Mouse (Mus musculus): ENCODE results near the gene Zfp91. TPM values are rescaled to one million over a fixed set of nuclear protein-coding genes. Genes with fewer than 3 reads are reported as not detected.
"Not testable (repeated sequence)": the region's sequence is repeated elsewhere in the genome, so short reads cannot be mapped to it uniquely, and the experiment has no call there.

The Zfp91 gene
- total RNA-seq, 1 experiment from 2014 or later = 85.7 TPM

DNA sequence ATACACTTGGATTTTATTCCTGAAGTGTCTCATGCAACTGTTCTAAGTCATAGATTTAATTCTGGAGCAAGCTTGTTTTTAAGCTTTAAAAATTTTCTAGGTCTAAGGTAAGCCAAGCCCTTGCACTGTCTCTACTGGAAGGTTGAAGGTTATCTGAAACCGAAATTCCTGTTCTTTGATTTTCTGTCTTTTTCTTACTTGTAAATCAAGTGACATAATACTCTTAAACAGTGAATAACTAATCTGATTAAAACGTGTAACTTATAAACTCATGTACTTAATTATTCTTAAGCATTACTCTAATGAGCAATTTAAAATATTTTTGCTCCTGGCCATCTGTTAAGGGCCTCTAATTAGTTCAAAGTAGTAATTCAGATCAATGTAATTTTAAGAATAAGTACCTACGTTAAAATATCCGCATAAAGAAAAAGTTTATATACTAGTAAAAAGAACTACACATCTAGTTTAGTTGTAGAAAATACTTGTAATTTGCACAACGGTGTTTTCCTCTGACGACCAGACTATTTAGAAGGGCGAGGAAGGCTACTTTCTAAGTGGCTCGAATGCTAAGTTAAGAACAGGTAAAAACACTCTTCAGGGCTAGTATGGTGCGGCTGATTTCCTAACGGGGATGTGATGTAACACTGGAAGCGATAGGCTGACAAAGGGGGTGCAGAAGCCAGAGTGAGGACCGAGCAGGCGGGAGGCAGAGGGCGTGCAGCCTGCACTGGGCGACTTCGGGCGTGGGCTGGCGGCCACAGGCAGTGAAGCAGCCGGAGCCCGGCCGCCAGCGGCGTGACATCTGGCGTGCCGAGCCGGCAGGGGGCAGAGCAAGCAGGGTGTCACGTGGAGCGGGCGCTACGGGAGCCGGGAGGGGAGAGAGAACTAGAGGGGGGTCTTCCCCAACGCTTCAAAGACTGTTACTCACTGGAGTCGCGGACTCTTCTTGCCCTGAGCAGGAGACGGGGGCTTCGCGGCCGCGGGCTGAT, 1.6 kb downstream of the Zfp91 start:
- peak; percentile 95 for DNase-seq

DNA sequence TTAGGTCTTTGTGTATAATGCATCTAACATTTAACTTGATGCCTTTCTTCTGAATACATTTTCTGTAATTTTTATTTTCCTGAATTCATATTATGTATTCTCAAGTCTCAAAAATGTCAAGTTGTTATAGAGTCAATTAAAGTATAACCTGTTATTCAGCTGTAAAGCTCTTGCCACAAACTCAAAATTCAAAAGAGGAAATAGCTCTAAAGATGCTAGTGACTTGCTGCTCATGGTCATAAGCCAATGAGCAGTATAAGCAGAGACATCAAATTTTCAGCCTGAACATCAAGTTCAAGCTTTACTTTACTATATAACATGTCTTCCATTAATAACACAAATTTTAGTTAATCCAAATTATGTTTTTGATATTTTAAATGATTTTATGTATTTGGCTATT, 3.6 kb downstream of the Zfp91 start:
- no peak for DNase-seq

DNA sequence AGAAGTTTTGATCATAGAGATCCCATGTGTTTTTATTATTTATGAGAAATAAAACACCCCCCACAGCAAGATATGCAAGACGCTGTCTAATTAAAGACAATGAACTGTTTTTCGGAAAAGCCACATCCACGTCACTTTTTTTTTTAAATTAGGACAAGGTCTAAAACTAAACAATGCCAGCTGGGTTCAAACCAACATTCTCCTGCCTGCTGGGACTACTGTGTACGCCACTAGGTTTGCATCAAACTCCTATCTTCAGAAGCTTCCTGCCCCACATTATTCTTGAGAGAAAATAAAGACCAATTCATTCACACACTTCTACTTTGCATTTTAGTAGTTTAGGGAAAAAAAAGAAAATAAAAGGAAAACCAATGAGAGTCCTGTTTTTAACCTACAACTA, 8.2 kb downstream of the Zfp91 start:
- no peak for DNase-seq

DNA sequence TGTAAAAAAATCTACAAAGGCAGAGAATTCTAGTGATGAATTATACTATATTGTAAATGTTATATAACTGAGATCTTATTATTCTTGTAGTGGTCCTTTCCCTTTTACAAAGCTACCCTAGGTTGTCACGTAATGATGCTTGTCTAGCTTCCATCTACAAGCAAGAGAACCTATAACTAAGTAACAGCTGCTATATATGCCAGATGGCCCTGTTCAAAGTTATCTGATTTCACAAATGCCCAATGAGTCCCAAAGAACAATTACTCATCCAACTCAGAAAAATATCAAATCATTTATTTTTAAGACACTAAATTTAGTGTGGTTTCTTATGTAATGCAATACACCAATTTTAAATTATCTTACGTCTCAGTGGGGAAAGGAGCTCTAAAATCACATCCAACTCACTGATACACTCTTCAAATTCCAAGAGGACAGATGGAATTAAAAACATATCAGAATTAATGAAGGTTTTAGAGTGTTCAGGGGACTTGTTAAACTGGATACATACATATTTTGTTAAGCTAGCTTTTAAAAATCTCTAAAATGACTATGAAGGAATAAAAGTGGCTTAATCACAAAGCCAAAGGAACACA, 9.0 kb downstream of the Zfp91 start:
- DNase-seq = no peak

DNA sequence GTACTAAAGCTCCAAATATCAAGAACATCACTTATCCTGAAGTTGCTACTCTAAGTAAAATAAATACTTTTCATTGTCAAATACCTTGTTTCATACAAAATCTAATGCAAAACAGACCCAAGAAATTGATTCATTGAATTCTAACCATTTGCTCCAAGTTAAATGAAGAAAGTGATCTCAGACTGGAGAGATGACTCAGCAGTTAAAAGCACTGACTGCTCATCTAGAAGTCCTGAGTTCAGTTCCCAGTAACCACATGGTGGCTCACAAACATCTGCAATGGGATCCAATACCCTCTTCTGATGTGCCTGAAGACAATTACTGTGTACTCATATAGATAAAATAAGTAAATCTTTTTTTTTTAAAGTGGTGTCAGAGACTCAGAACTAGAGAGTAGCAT, 15.5 kb downstream of the Zfp91 start:
- DNase-seq = no peak

DNA sequence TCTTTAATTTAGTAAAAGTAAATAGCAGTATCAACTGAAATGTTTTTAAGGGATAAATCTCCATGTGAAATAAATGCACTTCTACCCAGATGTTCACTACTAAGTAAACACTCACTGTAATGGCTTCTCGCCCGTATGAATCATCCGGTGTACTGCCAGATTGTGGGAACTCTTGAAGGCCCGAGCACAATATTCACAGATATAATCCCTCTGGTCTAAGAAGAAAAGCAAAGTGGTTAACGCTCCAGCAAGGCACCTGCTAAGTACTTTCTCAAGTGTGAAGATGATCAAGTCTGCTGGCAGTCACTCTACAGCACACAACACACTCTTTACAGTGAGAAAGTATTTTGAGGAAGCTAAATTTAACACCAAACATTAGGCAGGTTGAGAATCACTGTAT, 25.0 kb downstream of the Zfp91 start:
- DNase-seq = peak; percentile 7

DNA sequence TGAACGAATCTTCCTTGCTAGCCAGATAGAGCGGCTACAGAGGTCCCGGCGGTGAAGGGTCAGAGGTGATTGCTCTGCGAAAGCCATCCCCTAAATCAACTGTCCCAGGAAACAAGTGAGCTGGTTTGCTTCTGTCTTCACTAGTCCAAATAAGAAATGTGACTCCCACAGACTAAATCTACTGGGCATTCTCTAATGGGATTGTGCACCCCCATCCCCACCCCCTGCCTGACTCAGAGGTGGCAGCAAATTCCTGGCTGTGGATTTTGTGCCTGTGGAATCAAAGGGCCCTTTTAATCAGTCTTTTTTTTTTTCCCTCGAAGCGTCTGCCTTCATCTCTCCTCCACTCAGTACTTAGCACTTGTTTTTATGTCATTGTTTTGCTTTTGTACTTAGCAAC, 30.6 kb downstream of the Zfp91 start, which contains the start of gene Cntf:
Cntf (minus strand) TSS at position 325 of the 400 bp plus-strand sequence.
- no peak for DNase-seq

DNA sequence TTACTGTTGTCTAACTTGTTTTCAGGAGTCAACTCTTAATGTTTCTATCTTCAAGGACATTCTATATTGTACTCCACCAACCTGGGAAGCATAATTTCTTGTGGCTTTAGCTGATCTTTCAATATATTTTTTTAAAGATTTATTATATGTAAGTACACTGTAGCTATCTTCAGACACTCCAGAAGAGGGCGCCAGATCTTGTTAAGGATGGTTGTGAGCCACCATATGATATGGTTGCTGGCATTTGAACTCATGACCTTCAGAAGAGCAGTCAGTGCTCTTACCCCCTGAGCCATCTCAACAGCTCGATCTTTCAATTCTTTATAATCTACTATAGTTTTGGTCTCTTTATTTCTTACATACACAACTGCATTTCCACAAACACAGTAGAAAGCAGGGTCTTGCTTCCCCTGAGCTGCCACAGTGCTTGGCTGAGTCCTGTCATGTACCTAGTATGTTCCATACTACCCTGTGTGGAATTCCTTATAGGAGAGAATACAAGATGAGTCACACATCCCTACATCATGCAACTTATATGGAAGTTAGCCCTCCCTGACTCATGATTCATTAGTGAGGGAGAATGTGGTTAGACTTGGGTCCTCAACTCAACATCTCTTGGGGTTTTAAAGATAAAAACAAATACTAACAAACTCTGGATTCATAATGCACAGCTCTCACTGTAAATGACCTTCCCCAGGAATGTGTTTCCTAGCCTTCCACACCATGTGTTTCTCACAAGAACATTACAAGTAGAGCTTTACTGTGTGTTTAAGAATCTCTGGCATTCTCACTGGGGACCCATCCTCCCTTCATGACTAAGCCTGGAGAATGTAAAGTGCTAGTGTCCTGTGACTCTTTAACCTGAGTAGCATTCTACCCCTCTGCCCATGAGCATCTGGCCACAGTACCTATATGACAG, 33.5 kb downstream of the Zfp91 start:
- no peak for DNase-seq

DNA sequence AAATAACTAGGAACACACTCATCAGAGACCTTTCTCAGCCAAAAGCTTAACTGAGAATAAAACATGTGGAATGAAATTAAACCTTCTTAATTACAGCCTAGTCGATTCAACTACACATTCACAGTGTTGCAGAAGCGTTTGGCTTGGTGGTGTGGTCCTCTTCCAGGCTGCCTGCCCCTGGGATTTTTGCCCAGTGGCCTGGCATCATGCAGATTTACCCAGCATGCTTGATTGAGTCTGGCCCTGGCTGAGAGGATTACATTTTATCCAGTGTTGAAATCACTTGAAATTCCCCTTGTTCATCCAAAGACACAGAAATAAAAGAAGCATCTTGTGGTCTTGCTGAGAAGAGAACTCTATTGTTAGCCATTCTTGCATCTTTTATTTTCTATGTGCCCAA, 36.3 kb downstream of the Zfp91 start:
- DNase-seq = peak; percentile 56

DNA sequence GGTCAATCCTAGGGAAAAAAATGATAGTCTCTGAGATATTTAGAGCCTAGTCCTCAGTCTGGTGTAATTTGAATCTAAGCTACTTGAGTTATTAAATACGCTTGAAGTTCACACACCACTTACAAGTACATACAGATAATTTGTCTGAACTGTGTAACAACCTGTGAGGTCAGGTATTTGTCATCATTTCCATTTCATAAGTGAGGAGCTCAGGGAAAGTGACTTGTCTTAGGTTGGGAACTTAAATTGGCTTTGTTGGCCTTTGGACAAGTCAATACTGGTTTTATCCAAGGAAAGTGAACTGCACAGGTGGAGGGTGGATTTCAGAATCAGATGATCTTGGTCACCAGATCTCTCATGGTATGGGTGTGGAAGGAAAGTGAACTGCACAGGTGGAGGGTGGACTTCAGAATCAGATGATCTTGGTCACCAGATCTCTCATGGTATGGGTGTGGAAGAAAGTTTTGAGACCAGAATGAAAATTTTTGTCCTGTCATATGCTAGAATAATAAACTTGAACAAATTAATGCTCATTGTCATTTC, 36.9 kb downstream of the Zfp91 start:
- DNase-seq = no peak

DNA sequence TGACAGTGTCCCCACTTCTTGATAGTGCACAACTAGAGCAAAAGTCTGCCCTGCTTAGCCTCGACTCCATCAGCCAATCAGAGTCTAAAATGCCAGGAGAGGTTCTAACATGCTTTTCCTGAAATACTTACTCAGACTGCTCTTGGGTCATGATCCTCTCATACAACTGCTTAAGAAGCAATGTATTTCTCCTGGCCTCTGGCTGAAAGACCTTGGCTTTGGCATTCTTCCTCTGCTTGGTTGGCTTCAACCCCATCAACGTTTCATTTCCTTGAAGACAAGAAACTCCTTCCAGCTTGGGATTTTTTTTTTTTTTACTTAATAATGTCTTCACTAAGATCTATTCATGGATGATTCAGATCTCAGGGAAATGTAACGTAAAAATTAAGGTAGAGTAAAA, 39.6 kb downstream of the Zfp91 start:
- DNase-seq = no peak

DNA sequence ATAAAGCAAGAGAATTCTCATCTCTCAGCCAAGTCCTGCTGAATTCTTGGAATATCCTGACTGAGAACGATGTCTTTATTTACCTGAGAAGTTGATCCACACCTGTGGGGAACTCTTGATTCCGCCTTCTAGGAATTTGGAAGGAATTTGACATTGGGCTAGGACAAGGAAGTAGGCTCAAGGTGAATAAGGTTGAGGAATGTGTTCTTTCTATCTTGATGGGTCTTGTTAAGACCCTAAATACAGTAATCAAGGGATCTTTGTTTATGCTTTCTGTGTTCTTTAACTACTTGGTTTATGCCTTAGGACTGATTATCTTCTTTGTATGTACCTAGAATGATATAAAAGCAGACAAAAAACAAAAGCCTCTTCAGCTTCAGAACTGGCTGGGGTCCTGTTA, 64.0 kb downstream of the Zfp91 start:
- DNase-seq = no peak

DNA sequence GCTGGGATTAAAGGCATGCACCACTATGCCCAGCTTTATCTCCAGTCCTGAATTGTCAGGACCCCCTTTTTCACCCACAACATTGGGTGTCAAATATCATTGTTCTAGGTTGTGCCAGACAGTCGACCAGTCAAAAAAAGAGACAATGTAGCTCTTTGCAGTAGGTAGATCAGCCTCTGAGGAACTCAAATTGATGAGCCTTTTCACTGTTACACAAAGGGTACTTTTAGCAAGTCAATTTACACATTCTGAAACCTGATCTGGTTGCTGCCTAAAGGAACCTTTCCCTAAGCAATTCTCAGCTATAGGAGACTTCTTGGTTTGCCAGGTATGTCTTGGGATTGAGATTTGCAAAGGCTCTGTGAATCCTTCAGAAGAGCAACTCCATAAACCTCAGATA, 64.9 kb downstream of the Zfp91 start:
- DNase-seq = no peak

DNA sequence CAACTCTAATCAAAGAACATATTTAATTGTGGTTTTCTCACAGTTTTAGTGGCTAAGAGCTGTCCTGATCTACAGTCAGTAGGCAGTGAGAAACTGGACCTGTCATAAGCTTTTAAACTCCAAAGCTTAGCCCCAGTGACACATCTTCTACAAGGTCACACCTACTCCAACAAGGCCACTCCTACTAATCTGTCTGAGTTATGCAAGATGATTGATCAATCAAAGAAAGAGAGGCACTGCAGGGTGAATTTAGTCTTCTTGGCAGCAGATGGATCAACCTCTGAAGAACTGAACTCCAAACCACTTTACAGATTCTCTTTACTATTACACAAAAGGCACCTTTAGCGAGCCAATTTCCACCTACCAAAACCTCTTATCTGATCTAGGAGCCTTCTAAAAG, 70.1 kb downstream of the Zfp91 start:
- DNase-seq = no peak

DNA sequence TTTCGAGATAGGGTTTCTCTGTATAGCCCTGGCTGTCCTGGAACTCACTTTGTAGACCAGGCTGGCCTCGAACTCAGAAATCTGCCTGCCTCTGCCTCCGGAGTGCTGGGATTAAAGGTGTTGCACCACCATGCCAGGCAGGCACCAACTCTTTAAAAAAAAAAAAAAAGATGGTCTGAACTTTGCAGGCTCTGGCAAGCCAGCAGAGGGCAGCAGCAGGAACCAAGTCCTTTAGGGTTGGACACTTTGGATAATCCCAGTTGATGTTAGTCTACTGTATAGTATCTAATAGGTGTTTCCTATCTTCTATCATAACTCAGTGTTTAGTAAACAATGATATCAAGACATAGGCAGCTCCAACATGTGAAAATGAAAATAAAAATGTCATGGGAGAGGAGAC, 73.6 kb downstream of the Zfp91 start:
- DNase-seq = peak; percentile 66

DNA sequence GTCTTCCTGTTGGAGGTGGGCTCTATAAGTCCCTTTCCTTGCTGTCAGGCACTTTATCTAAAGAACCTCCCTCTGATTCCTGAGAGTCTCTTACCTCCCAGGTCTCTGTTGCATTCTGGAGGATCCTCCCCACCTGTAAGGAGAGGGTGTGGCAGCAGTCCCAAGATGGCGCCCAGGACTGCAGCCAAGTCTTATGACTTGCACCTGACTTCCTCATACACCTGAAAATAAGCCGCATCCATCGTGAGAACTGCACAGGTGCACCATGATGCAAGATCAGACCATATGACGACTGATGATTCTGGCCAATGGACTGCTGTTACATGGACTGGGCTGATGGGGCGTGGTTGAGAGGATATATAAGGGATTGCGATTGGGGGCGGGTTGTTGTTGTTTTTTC, 74.3 kb downstream of the Zfp91 start:
- not testable (repeated sequence) for DNase-seq

DNA sequence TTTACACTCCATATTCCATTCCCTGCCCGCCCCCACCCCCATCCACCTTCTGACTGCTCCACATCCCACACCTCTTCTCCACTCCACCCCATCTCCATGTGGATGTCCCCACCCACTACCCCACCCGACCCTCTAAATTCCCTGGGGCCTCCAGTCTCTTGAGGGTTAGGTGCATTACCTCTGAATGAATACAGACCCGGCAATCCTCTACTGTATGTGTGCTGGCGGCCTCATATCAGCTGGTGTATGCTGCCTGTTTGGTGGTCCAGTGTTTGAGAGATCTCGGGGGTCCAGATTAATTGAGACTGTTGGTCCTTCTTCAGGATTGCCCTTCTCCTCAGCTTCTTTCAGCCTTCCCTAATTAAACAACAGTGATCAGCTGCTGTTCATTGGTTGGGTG, 75.0 kb downstream of the Zfp91 start:
- not testable (repeated sequence) for DNase-seq

DNA sequence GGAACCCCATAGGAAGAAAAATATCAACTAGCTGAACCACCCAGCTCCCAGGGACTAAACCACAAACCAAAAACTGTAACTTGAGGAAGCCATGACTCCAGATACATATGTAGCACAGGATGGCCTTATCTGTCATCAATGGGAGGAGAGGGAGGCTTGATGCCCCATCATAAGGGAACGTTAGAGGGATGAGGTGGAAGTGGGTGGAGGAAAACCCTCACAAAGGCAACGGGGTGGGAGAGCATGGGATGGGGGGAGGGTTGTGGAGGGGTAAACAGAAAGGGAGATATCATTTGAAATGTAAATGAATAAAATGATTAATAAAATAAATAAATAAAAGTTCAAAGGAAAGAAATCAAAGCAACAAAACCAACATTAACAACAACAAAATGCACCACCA, 75.5 kb downstream of the Zfp91 start:
- no peak for DNase-seq

DNA sequence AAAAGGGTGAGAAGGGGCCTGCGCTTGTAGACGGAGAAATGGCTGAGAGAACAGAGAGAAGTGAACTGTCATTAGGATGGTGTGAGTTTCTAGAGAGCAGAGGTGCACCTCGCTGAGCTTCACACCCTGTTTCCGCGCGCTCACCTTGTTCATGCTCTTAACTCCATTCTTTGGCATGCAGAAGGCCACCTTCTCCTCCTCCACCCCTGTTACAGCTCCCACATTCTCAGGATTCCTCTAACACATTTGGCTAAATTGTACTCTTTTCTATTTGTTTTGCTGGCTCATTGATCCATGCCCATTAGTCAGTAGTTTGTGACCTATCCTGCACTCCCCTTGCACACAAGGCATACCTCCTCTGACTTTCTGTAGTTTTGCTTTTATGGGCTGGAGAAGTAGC, 76.7 kb downstream of the Zfp91 start:
- DNase-seq = no peak

Measured in adrenal gland, postnatal 25 days (tissue).